Mouse (Mus musculus) hindbrain, postnatal 0 days (tissue): Measurements from ENCODE around the gene Abcb8. TPM values are rescaled to one million over a fixed set of nuclear protein-coding genes. Genes with fewer than 3 reads are reported as not detected.

ENCODE experiments used
- ATAC-seq: fragments of 200-750 bp; cut with Nextera tagmentation; 2 replicates; pipeline ENCODE4 v1.8.0; 2017; ENCODE audit warnings: mild to moderate bottlenecking, moderate TSS enrichment, moderate library complexity
- DNase-seq: peaks from one replicate; pipeline ENCODE4 v3.0.0-alpha.2; 2015; ENCODE audit warnings: low spot score
- H3K27ac ChIP-seq: fragments of 300-500 bp; sonication (generic); 2 replicates; pipeline ENCODE4 v1.5.1; 2014; ENCODE audit warnings: mild to moderate bottlenecking
- H3K27me3 ChIP-seq: fragments of 300-500 bp; sonication (generic); 2 replicates; pipeline ENCODE4 v1.6.1; 2014; ENCODE audit warnings: low read length, mixed read lengths; ENCODE audit not compliant: insufficient read depth
- H3K36me3 ChIP-seq: fragments of 300-500 bp; sonication (generic); 2 replicates; pipeline ENCODE4 v1.6.1; 2014; ENCODE audit warnings: low read length, mixed read lengths; ENCODE audit not compliant: insufficient read depth
- H3K4me1 ChIP-seq: fragments of 300-500 bp; sonication (generic); 2 replicates; pipeline ENCODE4 v1.6.1; 2014; ENCODE audit warnings: antibody characterized with exemption, low read length, mixed read lengths; ENCODE audit not compliant: insufficient read depth
- H3K4me2 ChIP-seq: fragments of 300-500 bp; sonication (generic); 2 replicates; pipeline ENCODE4 v1.6.1; 2014; ENCODE audit warnings: low read depth, mild to moderate bottlenecking, low read length, moderate library complexity, mixed read lengths
- H3K4me3 ChIP-seq: fragments of 300-500 bp; sonication (generic); 2 replicates; pipeline ENCODE4 v1.5.1; 2014; ENCODE audit warnings: low read length
- H3K9ac ChIP-seq: fragments of 300-500 bp; sonication (generic); replicated peaks from 2 replicates; pipeline ENCODE4 v1.6.1; 2014; ENCODE audit warnings: mild to moderate bottlenecking, low read length, moderate library complexity, mixed read lengths
- H3K9me3 ChIP-seq: fragments of 300-500 bp; sonication (generic); 2 replicates; pipeline ENCODE4 v1.6.1; 2016; ENCODE audit warnings: low read length, mixed read lengths
- CTCF ChIP-seq: IDR thresholded peaks from 2 replicates; pipeline ENCODE4 v1.5.1; 2016; ENCODE audit warnings: antibody characterized with exemption, control low read depth, low read depth
- WGBS: fragments of 180-500 bp; shearing (Covaris S2); extraction: QIAGEN DNeasy Blood & Tissue Kit; methylation state at CpG from one replicate; pipeline ENCODE4 v1.1.7; 2014; 5-methylcytosine and 5-hydroxymethylcytosine counted together
- polyA plus RNA-seq: library from polyadenylated mRNA; unstranded; fragments of >200 nt; fragmentation: Nextera tagmentation; extraction: Ambion mirVana; gene quantifications from 2 replicates; pipeline ENCODE4 v1.2.1, GENCODE M21; 2015
- total RNA-seq: library from RNA; depleted of rRNA; stranded (reverse); fragments of >200 nt; gene quantifications from 2 replicates; pipeline ENCODE4 v1.2.3, GENCODE M21; 2014

Gene Abcb8
- total and polyA plus RNA-seq, 2 experiments from 2014 or later, result 43.5 to 90.6 TPM

- Histone ChIP-seq H3K27me3 (no peaks in the 10 kb centered on the region), H3K9ac (no peak overlapping the region), H3K9me3 (no peaks in the 10 kb centered on the region), H3K4me1 (peaks cover 8% of the 10 kb centered on the region), H3K4me3 (no peak overlapping the region), H3K4me2 (no peak overlapping the region), H3K36me3 (0 out of 2 replicates have a peak, but pooled peaks cover 6% of the 10 kb centered on the region), H3K27ac (no peak overlapping the region)
- 95% methylated on average over 2 of the region's 2 CpGs for WGBS
- DNase-seq (no peak), ATAC-seq (no peak)
- TF ChIP-seq CTCF, result no peak
Measured at GRCm38 (mm10) chr5:24412063-24412462, 18.6 kb downstream of the Abcb8 start.

- Histone ChIP-seq H3K4me2 (no peak within 1 kb of the TSS), H3K27me3 (no peaks in the 10 kb centered on the region), H3K9ac (no peak within 1 kb of the TSS), H3K4me3 (no peak within 1 kb of the TSS), H3K4me1 (peaks cover 8% of the 10 kb centered on the region), H3K27ac (no peak within 1 kb of the TSS), H3K36me3 (no peaks in the 10 kb centered on the region), H3K9me3 (no peaks in the 10 kb centered on the region)
- ATAC-seq (no peak), DNase-seq (no peak)
- no peak for TF ChIP-seq CTCF
- 54% methylated on average over 11 of the region's 11 CpGs for WGBS
Measured at GRCm38 (mm10) chr5:24413042-24413693, 19.7 kb downstream of the Abcb8 start, which contains the start of gene Asic3. Gene Asic3, plus strand, starts transcription at chr5:24413392.

GRCm38 (mm10) chr5:24413938-24414337 is 20.5 kb downstream of the Abcb8 start:
- no peak for ATAC-seq
- TF ChIP-seq CTCF, result no peak
- H3K4me1 ChIP-seq, result peaks cover 8% of the 10 kb centered on the region
- H3K36me3 ChIP-seq, result no peaks in the 10 kb centered on the region
- H3K4me3 ChIP-seq, result no peak overlapping the region
- DNase-seq, result no peak
- H3K4me2 ChIP-seq, result no peak overlapping the region
- no peak overlapping the region for H3K9ac ChIP-seq
- WGBS, result 73% methylated on average over 13 of the region's 13 CpGs
- no peaks in the 10 kb centered on the region for H3K27me3 ChIP-seq
- no peaks in the 10 kb centered on the region for H3K9me3 ChIP-seq
- no peak overlapping the region for H3K27ac ChIP-seq

GRCm38 (mm10) chr5:24416222-24416736 is 22.8 kb downstream of the Abcb8 start:
- Histone ChIP-seq H3K4me3 (no peak overlapping the region), H3K27ac (no peak overlapping the region), H3K4me1 (peaks cover 8% of the 10 kb centered on the region), H3K4me2 (peak overlapping the region; percentile 25), H3K9me3 (no peaks in the 10 kb centered on the region), H3K27me3 (no peaks in the 10 kb centered on the region), H3K9ac (no peak overlapping the region), H3K36me3 (peaks cover 12% of the 10 kb centered on the region)
- TF ChIP-seq CTCF, result peak; percentile 73
- DNase-seq (peak; percentile 84), ATAC-seq (peak; percentile 77)
- WGBS, result 4% methylated on average over 21 of the region's 21 CpGs

- no peak for TF ChIP-seq CTCF
- ATAC-seq, result no peak
- peaks cover 15% of the 10 kb centered on the region for H3K36me3 ChIP-seq
- H3K9me3 ChIP-seq, result no peaks in the 10 kb centered on the region
- H3K27me3 ChIP-seq, result no peaks in the 10 kb centered on the region
- WGBS, result 87% methylated on average over 10 of the region's 10 CpGs
- no peak overlapping the region for H3K27ac ChIP-seq
- peaks cover 12% of the 10 kb centered on the region for H3K4me1 ChIP-seq
- H3K4me3 ChIP-seq, result no peak overlapping the region
- no peak for DNase-seq
- no peak overlapping the region for H3K4me2 ChIP-seq
- H3K9ac ChIP-seq, result no peak overlapping the region
Measured at GRCm38 (mm10) chr5:24417587-24417986, 24.1 kb downstream of the Abcb8 start.

- ATAC-seq, result no peak
- Histone ChIP-seq H3K27me3 (no peaks in the 10 kb centered on the region), H3K36me3 (peaks cover 15% of the 10 kb centered on the region), H3K27ac (no peak overlapping the region), H3K9ac (no peak overlapping the region), H3K4me1 (peaks cover 20% of the 10 kb centered on the region), H3K9me3 (no peaks in the 10 kb centered on the region), H3K4me2 (no peak overlapping the region), H3K4me3 (no peak overlapping the region)
- TF ChIP-seq CTCF, result no peak
- DNase-seq, result no peak
- 91% methylated on average over 9 of the region's 9 CpGs for WGBS
Measured at GRCm38 (mm10) chr5:24420381-24420780, 26.9 kb downstream of the Abcb8 start.
